Mouse (Mus musculus): ENCODE results near the gene Ssbp2.

Gene Ssbp2

GRCm38 (mm10) chr13:91536711-91537110 lies 76.6 kb downstream of the Ssbp2 start:
- no peak for DNase-seq

- no peak for DNase-seq
Observed at GRCm38 (mm10) chr13:91540145-91541068, 80.3 kb downstream of the Ssbp2 start.

GRCm38 (mm10) chr13:91541069-91541429 lies 81.0 kb downstream of the Ssbp2 start:
- DNase-seq: peak; percentile 24

- DNase-seq: no peak
Observed at GRCm38 (mm10) chr13:91543555-91543954, 83.5 kb downstream of the Ssbp2 start.

GRCm38 (mm10) chr13:91564047-91564446 lies 104.0 kb downstream of the Ssbp2 start:
- no peak for DNase-seq

GRCm38 (mm10) chr13:91564755-91565154 lies 104.7 kb downstream of the Ssbp2 start:
- no peak for DNase-seq

- DNase-seq: no peak
Observed at GRCm38 (mm10) chr13:91581504-91581903, 121.4 kb downstream of the Ssbp2 start.

- no peak for DNase-seq
Observed at GRCm38 (mm10) chr13:91582212-91582611, 122.1 kb downstream of the Ssbp2 start.

GRCm38 (mm10) chr13:91586368-91586767 lies 126.3 kb downstream of the Ssbp2 start:
- DNase-seq: no peak

GRCm38 (mm10) chr13:91588475-91588874 lies 128.4 kb downstream of the Ssbp2 start:
- DNase-seq: no peak

- no peak for DNase-seq
Observed at GRCm38 (mm10) chr13:91591863-91592262, 131.8 kb downstream of the Ssbp2 start.

GRCm38 (mm10) chr13:91595284-91595683 lies 135.2 kb downstream of the Ssbp2 start:
- no peak for DNase-seq

GRCm38 (mm10) chr13:91599594-91599993 lies 139.5 kb downstream of the Ssbp2 start:
- DNase-seq: no peak

- DNase-seq: no peak
Observed at GRCm38 (mm10) chr13:91605043-91605840, 145.2 kb downstream of the Ssbp2 start.

- DNase-seq: no peak
Observed at GRCm38 (mm10) chr13:91610601-91611000, 150.5 kb downstream of the Ssbp2 start.

- DNase-seq: no peak
Observed at GRCm38 (mm10) chr13:91611909-91612308, 151.8 kb downstream of the Ssbp2 start.

GRCm38 (mm10) chr13:91612578-91612977 lies 152.5 kb downstream of the Ssbp2 start:
- DNase-seq: no peak

GRCm38 (mm10) chr13:91616050-91616449 lies 156.0 kb downstream of the Ssbp2 start:
- no peak for DNase-seq

- no peak for DNase-seq
Observed at GRCm38 (mm10) chr13:91616876-91617275, 156.8 kb downstream of the Ssbp2 start.

- DNase-seq: no peak
Observed at GRCm38 (mm10) chr13:91619431-91619830, 159.3 kb downstream of the Ssbp2 start.

- no peak for DNase-seq
Observed at GRCm38 (mm10) chr13:91620541-91620940, 160.5 kb downstream of the Ssbp2 start.

- DNase-seq: no peak
Observed at GRCm38 (mm10) chr13:91631291-91631799, 171.3 kb downstream of the Ssbp2 start.

- DNase-seq: no peak
Observed at GRCm38 (mm10) chr13:91634123-91634522, 174.0 kb downstream of the Ssbp2 start.

- no peak for DNase-seq
Observed at GRCm38 (mm10) chr13:91635957-91636356, 175.9 kb downstream of the Ssbp2 start.
